Mouse (Mus musculus) neural tube, embryonic 10.5 days (tissue): ENCODE data around the gene D630039A03Rik.

Experiments used
- DNase-seq: peaks from one replicate; pipeline ENCODE4 v3.0.0-alpha.2; 2017; ENCODE audit warnings: low spot score; ENCODE audit errors: extremely low spot score

D630039A03Rik gene

DNA sequence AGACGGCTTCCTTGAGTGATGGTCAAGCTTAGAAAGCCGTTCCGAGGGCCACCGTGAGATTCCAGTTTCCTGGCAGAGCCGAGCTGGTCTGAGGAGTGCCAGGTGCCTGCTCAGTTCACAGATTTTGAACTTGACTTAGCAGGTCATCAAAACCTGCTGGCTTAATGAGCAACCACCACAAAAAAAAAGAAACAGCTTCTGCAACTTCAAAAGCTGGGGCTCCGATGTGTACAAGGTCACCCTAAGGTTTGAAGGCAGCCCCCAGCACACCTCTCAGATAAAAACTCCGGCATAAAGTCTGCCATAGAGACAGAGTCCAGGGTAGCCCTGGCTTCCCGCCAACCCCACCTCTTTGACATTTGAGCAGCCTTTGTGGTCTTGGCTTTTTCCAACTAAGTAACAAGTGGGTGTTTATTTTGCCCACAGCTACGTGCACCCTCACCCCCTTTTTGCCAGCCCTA is at the start of gene D630039A03Rik:
D630039A03Rik (minus strand) TSS at position 97 of the 461 bp plus-strand sequence.
- DNase-seq = no peak

GRCm38 (mm10) chr4:57965516-57965915 is 49.4 kb upstream of the D630039A03Rik start:
- no peak for DNase-seq

- no peak for DNase-seq
These were observed 48.0 kb upstream of the D630039A03Rik start for GRCm38 (mm10) chr4:57964143-57964542.

GRCm38 (mm10) chr4:57959056-57959455 is 43.0 kb upstream of the D630039A03Rik start:
- no peak for DNase-seq

- no peak for DNase-seq
These were observed 42.0 kb upstream of the D630039A03Rik start for GRCm38 (mm10) chr4:57958098-57958497.

GRCm38 (mm10) chr4:57957200-57958085 is 41.3 kb upstream of the D630039A03Rik start:
- no peak for DNase-seq

GRCm38 (mm10) chr4:57956029-57956960 is 40.2 kb upstream of the D630039A03Rik start, which contains the start of gene Txn1:
Gene Txn1 (minus strand): TSS chr4:57956411.
- peak; percentile 99 for DNase-seq

DNA sequence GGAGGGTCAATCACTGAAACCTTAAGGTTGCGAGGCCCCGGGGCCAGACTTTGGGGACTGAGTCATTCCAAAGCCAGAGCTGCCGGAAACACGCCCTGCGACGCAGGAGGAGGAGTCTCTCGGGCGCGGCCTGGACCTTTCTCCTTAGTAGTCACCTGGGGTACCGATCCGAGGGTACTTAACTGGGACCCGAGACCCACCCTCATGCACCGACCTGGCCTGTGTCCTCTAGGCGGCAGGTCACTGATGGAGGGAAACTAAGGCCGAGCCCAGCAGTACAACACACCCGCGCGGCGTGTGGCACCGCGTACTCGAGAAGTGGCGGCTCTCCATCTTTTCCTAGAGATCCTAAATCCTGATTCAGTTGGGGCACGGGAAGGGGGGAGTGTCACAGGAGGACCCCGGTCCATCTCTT is 39.5 kb upstream of the D630039A03Rik start:
- no peak for DNase-seq

GRCm38 (mm10) chr4:57954991-57955390 is 38.9 kb upstream of the D630039A03Rik start:
- no peak for DNase-seq

GRCm38 (mm10) chr4:57954580-57954979 is 38.5 kb upstream of the D630039A03Rik start:
- DNase-seq = no peak

DNA sequence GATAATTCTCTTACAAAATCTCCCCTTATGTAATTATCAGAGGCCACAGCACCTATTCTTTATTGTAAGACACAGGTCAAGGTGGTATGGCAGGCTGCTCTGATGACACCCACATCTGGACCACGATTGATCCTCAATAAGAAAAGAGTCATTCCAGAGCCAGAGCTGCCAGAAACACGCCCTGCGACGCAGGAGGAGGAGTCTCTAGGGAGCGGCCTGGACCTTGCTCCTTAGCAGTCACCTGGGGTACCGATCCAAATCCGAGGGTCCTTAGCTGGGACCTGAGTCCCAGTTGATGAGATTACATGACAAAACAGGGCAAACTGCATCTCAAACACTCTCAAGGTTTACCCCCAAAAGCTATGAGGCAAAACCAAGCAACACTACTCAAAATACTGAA is 37.7 kb upstream of the D630039A03Rik start:
- DNase-seq = no peak

DNA sequence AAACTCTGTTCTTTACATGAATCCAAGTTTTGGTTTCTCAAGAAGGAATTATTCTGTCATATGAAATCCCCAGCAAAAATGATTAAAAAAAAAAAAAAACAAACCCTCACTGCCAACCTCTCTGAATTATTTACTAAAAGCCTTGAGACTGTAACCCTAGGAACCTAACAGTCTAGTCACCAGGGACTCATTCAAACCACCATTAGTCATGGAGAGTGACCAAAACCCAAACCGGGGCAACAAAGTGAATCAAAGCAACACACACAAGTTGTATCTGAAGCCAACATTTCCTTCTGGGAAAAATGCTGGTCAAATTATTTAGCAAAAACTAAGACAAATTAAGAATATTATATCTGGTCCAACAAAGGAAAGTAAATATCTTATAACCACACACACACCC is 36.8 kb upstream of the D630039A03Rik start:
- DNase-seq = no peak

- DNase-seq = no peak
These were observed 36.3 kb upstream of the D630039A03Rik start for GRCm38 (mm10) chr4:57952416-57952815.

- DNase-seq = no peak
These were observed 33.8 kb upstream of the D630039A03Rik start for GRCm38 (mm10) chr4:57949866-57950265.

DNA sequence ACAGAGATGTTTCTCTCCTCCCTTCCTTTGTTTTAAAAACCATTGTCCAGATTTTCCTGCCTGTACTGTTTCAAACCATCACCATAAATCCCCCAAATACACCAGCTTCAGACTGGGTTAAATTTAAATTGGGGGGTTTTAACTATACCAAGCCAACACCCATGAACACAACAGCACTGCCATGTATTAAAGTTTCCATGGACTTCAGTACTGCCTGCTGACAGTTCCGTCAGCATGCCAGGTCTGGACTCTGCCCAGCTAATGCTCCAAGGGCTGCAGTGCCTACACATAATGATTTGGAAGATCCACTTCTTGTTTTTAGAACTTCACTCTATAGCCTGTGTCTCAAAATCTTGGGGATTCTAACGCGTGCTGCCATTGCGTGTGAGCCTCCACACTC is 31.4 kb upstream of the D630039A03Rik start:
- no peak for DNase-seq

DNA sequence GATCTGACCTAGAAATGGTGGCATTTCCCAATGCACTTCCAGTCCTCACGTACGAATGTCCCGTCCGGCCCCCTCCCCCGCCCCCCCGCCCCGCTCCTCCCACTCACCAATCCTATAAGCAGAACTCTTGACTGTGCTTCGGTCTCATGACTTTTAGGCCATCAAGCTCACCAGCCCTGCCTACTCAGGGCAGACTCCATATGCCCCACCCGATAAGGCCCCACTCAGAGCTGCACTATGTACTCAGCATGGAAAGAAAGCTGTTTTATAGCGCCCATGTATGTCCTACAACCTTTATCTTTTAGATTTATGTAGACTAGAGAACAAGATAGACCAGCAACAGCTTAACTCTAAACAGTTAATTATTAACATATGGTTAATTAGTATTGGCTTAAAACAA is 30.9 kb upstream of the D630039A03Rik start:
- DNase-seq = no peak

DNA sequence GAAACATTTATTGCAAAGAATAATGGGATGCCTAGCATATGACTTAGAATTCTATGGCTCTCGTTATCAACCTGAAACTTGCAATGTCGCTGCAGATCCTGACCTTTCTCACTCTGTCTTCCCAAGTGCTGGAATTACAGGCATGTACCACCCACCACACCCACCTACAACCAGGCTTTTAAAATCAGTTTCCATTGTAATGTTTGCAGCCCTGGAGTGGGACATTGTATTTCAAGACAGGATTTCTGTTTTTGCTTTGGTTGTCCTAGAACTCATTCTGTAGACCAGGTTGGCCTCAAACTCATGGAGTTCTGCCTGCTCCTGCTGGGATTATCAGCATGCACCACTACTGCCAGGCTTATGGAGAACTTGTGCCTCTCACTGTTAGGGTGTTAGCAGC is 26.8 kb upstream of the D630039A03Rik start:
- no peak for DNase-seq

GRCm38 (mm10) chr4:57940631-57941030 is 24.5 kb upstream of the D630039A03Rik start:
- DNase-seq = no peak

GRCm38 (mm10) chr4:57937292-57937691 is 21.2 kb upstream of the D630039A03Rik start:
- DNase-seq = no peak

GRCm38 (mm10) chr4:57934181-57934580 is 18.1 kb upstream of the D630039A03Rik start:
- no peak for DNase-seq

GRCm38 (mm10) chr4:57930559-57931170 is 14.6 kb upstream of the D630039A03Rik start:
- DNase-seq = no peak
